Mouse (Mus musculus) kidney, adult 8-10 months (tissue): ENCODE results near the gene Ncstn.
A peak's percentile ranks its signal among the peaks of the same experiment; 100 is the strongest.

Source experiments
- DNase-seq, 2 experiments: peaks; one replicate each; pipeline ENCODE4 v3.0.0; 2022

Gene Ncstn

GRCm38 (mm10) chr1:172071556-172071955, 11.0 kb downstream of the Ncstn start:
- no peak for DNase-seq

- DNase-seq, result no peak
Measured at GRCm38 (mm10) chr1:172070227-172070626, 12.4 kb downstream of the Ncstn start.

DNA sequence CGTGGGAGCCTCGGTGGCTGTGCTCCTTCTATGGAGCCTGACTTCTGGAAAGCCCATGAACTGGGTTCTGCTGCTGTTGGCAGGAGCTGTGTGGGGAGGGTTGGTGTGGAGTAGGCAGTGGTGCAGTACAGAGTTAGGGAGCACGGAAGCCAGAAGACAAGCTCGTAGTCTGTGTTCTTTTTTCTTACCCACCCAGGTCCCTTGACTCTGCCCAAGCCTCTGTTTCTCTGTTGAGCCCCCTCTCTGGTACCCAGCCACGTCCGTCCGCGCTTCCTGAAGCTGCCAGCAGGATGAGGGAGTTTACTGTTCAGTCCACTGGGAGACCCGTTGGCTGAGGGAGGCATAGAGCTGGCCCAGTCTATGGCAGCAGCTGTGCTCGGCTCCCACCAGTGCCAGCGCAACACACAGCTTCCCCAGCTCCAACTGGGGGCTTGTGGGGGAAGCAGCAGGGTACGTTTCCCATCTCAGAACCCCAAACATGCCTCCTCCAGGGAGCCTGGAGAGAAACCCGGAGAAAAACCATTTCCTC, 17.9 kb downstream of the Ncstn start:
- DNase-seq, result no peak

- DNase-seq, result no peak
Measured at GRCm38 (mm10) chr1:172063291-172064023, 19.1 kb downstream of the Ncstn start.

DNA sequence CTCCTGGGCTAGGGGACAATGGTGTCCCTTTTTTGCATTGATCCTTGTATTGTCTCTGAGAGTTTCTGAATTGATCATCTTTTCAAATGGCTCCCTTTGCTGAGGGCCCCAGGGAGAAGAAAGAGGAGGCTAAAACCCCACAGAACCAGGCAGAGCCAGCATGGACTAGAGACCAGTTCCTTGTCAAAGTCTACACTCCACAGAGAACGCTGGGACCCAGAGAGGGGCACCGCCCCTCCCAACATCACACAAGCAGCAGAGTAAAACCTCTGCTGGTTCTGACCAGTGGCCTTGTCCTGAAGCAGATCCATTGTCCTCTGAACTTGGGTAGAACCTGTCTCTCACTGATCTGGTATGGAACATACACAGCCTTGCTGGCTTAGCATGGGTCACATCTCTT, 20.5 kb downstream of the Ncstn start:
- no peak for DNase-seq

DNA sequence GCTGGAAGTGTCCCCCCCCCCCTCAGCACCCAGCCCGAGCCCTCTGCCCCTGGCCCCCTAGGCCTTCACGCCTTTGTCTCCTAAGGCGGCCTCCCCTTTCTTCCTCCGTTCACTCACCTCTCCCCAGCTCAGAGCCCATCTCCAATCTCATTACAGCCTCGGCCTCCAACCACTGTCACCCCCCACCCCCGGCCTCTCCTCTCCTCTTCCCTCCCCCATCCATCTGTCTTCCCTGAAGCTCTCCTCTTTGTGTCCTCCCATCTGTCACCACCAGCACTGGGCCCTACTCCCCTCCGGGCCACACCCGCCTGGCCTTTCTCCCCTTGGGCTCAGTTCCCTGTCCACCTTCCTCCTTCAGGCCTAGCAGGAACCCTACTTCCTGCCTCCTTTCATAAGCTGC, 21.4 kb downstream of the Ncstn start:
- DNase-seq, result no peak

DNA sequence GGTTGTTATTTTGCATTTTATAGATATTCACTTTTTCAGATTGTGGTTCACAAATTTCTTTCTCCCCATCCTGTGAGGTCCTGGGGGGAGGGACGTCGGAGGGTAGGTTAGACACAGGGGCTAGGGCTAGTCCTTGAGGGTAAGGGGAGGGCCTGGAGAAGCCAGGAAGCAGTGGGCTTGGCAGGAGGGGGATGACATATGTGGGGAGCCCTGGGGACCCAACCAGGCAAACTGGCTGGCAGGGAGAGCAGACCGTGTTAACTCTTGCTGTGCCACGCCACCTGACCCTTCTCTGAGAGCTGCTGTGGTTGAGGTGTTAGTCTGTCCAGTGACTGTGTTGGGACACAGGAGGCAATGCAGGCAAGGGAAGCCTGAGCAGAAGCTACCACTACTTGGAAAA, 21.9 kb downstream of the Ncstn start:
- DNase-seq, result no peak

- DNase-seq, result no peak
Measured at GRCm38 (mm10) chr1:172058874-172059273, 23.7 kb downstream of the Ncstn start.

DNA sequence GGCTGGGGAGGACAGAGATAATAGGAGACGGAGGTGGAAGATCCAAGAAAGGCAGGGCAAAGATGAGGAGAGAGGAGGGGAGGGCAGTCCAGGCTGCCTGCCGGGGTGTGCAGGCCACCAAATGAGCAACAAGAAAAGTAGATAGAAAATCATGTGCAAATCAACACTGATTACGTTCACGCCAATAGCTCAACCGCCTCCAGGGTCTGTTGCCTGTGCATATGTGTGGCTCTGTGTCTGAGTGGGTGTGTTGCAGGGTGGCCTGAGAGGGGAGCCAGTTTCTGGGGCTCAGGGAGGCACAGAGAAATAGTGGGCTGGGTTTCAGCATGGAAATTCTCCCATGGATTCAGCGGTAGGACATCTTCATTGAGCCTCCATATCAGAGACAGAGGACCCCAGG, 24.3 kb downstream of the Ncstn start:
- no peak for DNase-seq

DNA sequence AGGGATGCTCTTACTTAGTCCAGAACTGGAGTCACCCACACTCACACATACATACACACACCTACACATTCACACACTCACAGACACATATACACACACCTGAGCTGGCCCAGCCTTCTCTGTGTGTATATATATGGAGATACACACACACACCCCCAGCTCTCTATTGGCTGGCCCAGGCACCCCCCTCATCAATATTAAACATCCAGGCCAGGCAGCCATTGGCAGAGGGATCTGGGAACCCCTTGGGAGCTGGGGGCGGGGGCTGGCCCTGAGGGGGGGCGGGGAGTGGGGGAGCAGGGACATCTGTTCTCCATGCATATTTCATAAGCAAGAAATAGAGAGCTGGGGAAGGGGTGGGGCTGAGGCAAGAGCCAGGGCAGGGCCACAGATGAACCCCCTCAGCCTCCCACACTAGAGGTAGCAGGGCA, 25.1 kb downstream of the Ncstn start, which contains the start of gene Nhlh1:
Gene Nhlh1, minus strand, starts transcription at position 83 of the 431 bp plus-strand sequence.
- no peak for DNase-seq

- DNase-seq, result no peak
Measured at GRCm38 (mm10) chr1:172056251-172056650, 26.3 kb downstream of the Ncstn start.

- DNase-seq, result no peak
Measured at GRCm38 (mm10) chr1:172053541-172054440, 28.8 kb downstream of the Ncstn start.

- no peak for DNase-seq
Measured at GRCm38 (mm10) chr1:172052766-172053279, 29.8 kb downstream of the Ncstn start.

DNA sequence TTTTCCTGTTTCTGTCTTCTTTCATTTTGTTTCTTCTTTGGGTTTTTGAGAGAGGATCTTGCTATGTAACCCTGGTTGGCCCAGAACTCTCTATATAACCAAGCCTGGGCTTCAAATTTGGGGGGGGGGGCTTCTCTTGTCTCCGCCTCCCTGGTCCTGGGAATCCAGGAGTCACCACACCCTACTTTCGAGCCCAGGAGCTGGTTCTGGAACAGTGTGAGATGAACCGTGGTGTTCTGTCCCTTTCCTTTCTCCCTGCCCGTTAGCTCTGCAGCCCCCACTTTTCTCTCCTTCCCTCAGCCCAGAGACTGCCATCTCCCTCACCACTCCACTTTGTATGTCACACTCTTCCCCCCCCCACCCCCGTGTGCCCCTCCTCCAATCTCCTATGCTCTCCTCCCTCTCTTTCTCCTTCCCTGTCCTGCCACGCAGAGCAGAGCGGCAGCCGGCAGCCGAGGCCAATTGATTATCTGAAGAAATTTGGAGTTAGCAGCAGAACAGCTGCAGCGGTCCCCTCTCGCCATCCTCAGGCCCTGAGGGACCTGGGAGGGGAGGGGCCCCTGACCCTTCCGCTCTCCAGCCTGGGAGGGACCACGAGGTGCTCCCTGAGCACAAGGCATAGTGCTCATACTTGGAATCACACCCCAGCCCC, 33.3 kb downstream of the Ncstn start:
- DNase-seq, result no peak

DNA sequence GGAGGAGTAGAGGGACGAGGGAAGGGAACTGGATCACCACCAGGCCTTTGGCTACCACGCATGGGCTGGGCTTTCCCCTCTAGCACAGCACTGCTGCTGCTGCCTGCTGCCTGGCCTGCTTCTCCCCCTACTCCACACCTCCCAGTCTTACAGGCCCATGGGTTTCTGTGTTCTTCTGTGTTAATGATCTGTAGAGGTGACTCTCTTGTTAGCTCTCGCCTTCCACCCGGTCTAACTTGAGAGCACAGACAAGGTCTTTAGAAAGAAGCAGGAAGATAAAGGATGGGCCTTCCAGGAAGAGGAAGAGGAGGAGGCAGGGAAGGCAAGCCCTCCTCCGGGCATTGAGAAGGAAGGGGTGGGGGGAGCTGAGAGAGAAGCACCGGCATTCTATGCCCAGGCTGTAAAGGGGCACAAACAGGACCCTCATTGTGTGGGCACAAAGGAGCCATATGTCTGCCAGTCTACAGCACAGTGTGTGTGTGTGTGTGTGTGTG, 34.3 kb downstream of the Ncstn start:
- DNase-seq, result no peak

- peak in 1 of 2 experiments; percentile 61 for DNase-seq
Measured at GRCm38 (mm10) chr1:172046938-172047337, 35.7 kb downstream of the Ncstn start.

GRCm38 (mm10) chr1:172046410-172046809, 36.2 kb downstream of the Ncstn start:
- DNase-seq, result no peak

DNA sequence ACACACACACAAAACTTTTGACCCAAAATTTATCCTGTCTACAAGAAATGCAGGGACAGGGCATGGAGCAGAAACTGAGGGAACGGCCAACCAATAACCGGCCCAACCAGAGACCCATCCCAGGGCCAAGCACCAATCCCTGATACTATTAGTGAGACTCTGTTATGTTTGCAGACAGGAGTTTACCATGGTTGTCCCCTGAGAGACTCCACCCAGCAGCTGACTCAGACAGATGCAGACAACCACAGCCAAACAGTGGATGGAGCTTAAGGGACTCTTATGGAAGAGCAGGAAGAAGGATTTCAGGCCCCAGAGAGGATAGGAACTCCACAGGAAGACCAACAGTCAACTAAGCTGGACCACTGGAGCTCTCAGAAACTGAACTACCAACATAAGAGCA, 52.7 kb downstream of the Ncstn start:
- no peak for DNase-seq

- no peak for DNase-seq
Measured at GRCm38 (mm10) chr1:172028394-172029275, 54.0 kb downstream of the Ncstn start, which contains the start of gene Vangl2. Gene Vangl2, minus strand, starts transcription at chr1:172028444.

DNA sequence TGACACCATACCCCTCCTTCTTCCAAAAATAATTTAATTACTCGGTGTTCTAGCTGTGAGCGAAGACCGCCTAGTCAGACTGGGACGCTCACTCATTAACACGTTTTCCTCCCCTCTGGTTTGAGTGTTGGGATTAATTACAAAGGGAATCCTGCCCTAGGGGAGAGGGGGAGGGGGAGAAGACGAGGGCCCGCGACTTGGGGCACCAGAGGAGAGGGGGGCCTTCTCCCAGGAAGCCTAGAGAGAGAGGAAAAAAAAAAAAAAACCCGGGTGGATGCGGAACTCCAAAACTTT, 54.8 kb downstream of the Ncstn start:
- DNase-seq, result no peak

DNA sequence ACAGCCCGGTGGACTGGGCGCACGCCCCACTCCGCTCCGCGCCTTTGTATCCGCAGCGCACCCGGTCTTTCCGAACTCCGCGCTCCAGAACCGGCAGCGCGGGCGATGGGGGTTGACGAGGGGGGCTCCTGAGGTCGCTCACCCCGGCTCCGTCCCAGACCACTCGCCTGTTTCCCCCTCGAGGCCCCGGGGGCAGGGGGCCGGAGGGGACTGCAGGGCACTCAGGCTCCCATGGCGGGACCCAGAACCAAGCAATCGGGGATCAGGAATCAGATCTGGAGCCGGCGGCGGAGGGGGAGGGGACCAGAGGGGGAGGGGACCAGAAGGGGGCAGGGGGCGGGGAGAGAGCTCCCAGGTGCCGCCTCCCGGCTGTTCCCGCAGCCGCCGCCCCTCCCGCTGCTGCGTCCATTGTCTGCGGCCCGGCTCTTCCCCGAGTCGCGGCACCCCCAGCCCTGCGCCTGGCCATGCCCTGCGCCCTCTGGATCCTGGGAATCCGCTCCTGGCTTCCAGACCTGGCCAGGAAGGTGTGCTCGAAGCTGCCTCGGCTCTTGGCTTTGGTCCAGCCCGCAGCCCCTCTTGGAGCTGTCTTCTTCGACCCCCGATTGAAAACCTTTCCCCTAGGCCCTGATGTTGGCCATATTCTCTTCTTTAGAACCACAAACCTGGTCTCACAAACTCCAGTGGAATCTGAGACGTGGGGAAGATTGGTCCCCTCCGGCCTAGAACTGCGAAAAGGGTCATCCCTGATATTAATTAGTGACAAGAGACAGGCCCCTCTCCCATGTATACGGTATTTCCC, 55.4 kb downstream of the Ncstn start:
- peak; percentile 67 to 76 for DNase-seq
